Mouse (Mus musculus): Measurements from ENCODE around the gene Mgl2. TPM values are rescaled to one million over a fixed set of nuclear protein-coding genes. Genes with fewer than 3 reads are reported as not detected.
"Not testable (repeated sequence)": the region's sequence is repeated elsewhere in the genome, so short reads cannot be mapped to it uniquely, and the experiment has no call there.

The Mgl2 gene
- total RNA-seq, 2 experiments from 2014 or later = 0.69 to 1.0 TPM

GRCm38 (mm10) chr11:70169471-70169870 lies 39.3 kb downstream of the Mgl2 start:
- DNase-seq; intact Hi-C loops (cut with DNase I): not testable (repeated sequence)

- intact Hi-C loops (cut with DNase I) = loop anchor here (5.0 kb wide), 1 partner anchor 42 kb away; the partner anchor contains the start of gene Slc16a11
- no peak for DNase-seq
Measured at GRCm38 (mm10) chr11:70170291-70170690, 40.2 kb downstream of the Mgl2 start.

- intact Hi-C loops (cut with DNase I) = loop anchor here (5.0 kb wide), 1 partner anchor 41 kb away; the partner anchor contains the start of gene Slc16a11
- no peak for DNase-seq
Measured at GRCm38 (mm10) chr11:70171181-70171580, 41.1 kb downstream of the Mgl2 start.

GRCm38 (mm10) chr11:70171847-70172246 lies 41.7 kb downstream of the Mgl2 start:
- intact Hi-C loops (cut with DNase I) = loop anchor here (5.0 kb wide), 1 partner anchor 40 kb away; the partner anchor contains the start of gene Slc16a11
- peak in 1 of 2 experiments; percentile 39 for DNase-seq

- no peak for DNase-seq
- intact Hi-C loops (cut with DNase I) = loop anchor here (5.0 kb wide), 1 partner anchor 40 kb away; the partner anchor contains the start of gene Slc16a11
Measured at GRCm38 (mm10) chr11:70172298-70172697, 42.2 kb downstream of the Mgl2 start.

- no peak for DNase-seq
- intact Hi-C loops (cut with DNase I) = loop anchor here (5.0 kb wide), 1 partner anchor 38 kb away; the partner anchor contains the start of gene Slc16a11
Measured at GRCm38 (mm10) chr11:70174491-70174890, 44.4 kb downstream of the Mgl2 start.

GRCm38 (mm10) chr11:70177647-70178046 lies 47.5 kb downstream of the Mgl2 start:
- intact Hi-C loops (cut with DNase I) = no loop called here
- DNase-seq = peak in 1 of 2 experiments; percentile 11

- intact Hi-C loops (cut with DNase I) = no loop called here
- DNase-seq = no peak
Measured at GRCm38 (mm10) chr11:70178311-70178710, 48.2 kb downstream of the Mgl2 start.

- DNase-seq = no peak
- intact Hi-C loops (cut with DNase I) = loop anchor here (1.0 kb wide), 1 partner anchor 104 kb away; no protein-coding TSS in a partner anchor
Measured at GRCm38 (mm10) chr11:70178756-70179155, 48.6 kb downstream of the Mgl2 start.

GRCm38 (mm10) chr11:70179401-70179800 lies 49.3 kb downstream of the Mgl2 start:
- intact Hi-C loops (cut with DNase I) = loop anchor here (1.0 kb wide), 1 partner anchor 105 kb away; no protein-coding TSS in a partner anchor
- DNase-seq = peak; percentile 16 to 37

- intact Hi-C loops (cut with DNase I) = no loop called here
- no peak for DNase-seq
Measured at GRCm38 (mm10) chr11:70180496-70180895, 50.4 kb downstream of the Mgl2 start.

- no peak for DNase-seq
- intact Hi-C loops (cut with DNase I) = no loop called here
Measured at GRCm38 (mm10) chr11:70185120-70185519, 55.0 kb downstream of the Mgl2 start.

Other genes with a start within 250 kb of the Mgl2 start
- gene Kctd11, start 248.9 kb upstream of the Mgl2 start, total RNA-seq (2021) = 1 to 10 TPM; 3.0 to 3.5 TPM
- 1 to 10 TPM; 2.7 to 3.0 TPM for gene Acap1, start 234.8 kb upstream of the Mgl2 start, total RNA-seq (2021)
- gene 2810408A11Rik, start 229.3 kb upstream of the Mgl2 start, total RNA-seq (2021) = 1 to 10 TPM; 2.1 to 2.7 TPM
- gene Neurl4, start 229.3 kb upstream of the Mgl2 start, total RNA-seq (2021) = 10 to 100 TPM; 39.2 to 39.9 TPM
- 10 to 100 TPM; 29.4 to 30.5 TPM for gene Gps2, start 216.4 kb upstream of the Mgl2 start, total RNA-seq (2021)
- 100 to 1,000 TPM; 488 to 490 TPM for gene Eif5a, start 208.4 kb upstream of the Mgl2 start, total RNA-seq (2021)
- gene Ybx2, start 194.5 kb upstream of the Mgl2 start, total RNA-seq (2021) = 10 to 100 TPM; 22.7 to 25.7 TPM
- gene Slc2a4, start 182.1 kb upstream of the Mgl2 start, total RNA-seq (2021) = 100 to 1,000 TPM; 135 to 144 TPM
- gene Cldn7, start 165.6 kb upstream of the Mgl2 start, total RNA-seq (2021) = not detected
- 100 to 1,000 TPM; 144 to 159 TPM for gene Ctdnep1, start 149.2 kb upstream of the Mgl2 start, total RNA-seq (2021)
- gene Elp5, start 147.8 kb upstream of the Mgl2 start, total RNA-seq (2021) = 10 to 100 TPM; 60.7 to 64.6 TPM
- gene Gabarap, start 139.2 kb upstream of the Mgl2 start, total RNA-seq (2021) = 100 to 1,000 TPM; 275 to 295 TPM
- 10 to 100 TPM; 23.1 to 27.7 TPM for gene Phf23, start 134.6 kb upstream of the Mgl2 start, total RNA-seq (2021)
- 10 to 100 TPM in 1 of 2 experiments, 1 to 10 TPM in 1; 8.6 to 11.8 TPM for gene Dvl2, start 129.7 kb upstream of the Mgl2 start, total RNA-seq (2021)
- gene Acadvl, start 114.9 kb upstream of the Mgl2 start, total RNA-seq (2021) = 1,000 to 10,000 TPM; 1,260 to 1,282 TPM
- 10 to 100 TPM; 11.5 to 12.0 TPM for gene Dlg4, start 113.4 kb upstream of the Mgl2 start, total RNA-seq (2021)
- under 1 TPM in 1 of 2 experiments, not detected in 1; 0.22 TPM for gene Asgr1, start 76.2 kb upstream of the Mgl2 start, total RNA-seq (2021)
- not detected for gene Asgr2, start 37.7 kb upstream of the Mgl2 start, total RNA-seq (2021)
- gene Clec10a, start 25.9 kb downstream of the Mgl2 start, total RNA-seq (2021) = 1 to 10 TPM in 1 of 2 experiments, under 1 TPM in 1; 0.82 to 1.0 TPM
- under 1 TPM; 0.20 to 0.91 TPM for gene Slc16a11, start 82.4 kb downstream of the Mgl2 start, total RNA-seq (2021)
- 1 to 10 TPM; 5.2 to 6.8 TPM for gene Slc16a13, start 90.7 kb downstream of the Mgl2 start, total RNA-seq (2021)
- 10 to 100 TPM; 54.7 to 55.5 TPM for gene Bcl6b, start 99.5 kb downstream of the Mgl2 start, total RNA-seq (2021)
- 10 to 100 TPM; 54.8 to 60.8 TPM for gene 0610010K14Rik, start 107.6 kb downstream of the Mgl2 start, total RNA-seq (2021)
- 1 to 10 TPM; 3.3 to 3.4 TPM for gene Gm21988, start 109.5 kb downstream of the Mgl2 start, total RNA-seq (2021)
- gene Rnasek, start 109.5 kb downstream of the Mgl2 start, total RNA-seq (2021) = 100 to 1,000 TPM in 1 of 2 experiments, 10 to 100 TPM in 1; 96.4 to 102 TPM
- gene Alox12, start 125.0 kb downstream of the Mgl2 start, total RNA-seq (2021) = 1 to 10 TPM; 3.4 to 5.2 TPM
- not detected for gene Alox12e, start 192.3 kb downstream of the Mgl2 start, total RNA-seq (2021)
- 1 to 10 TPM in 1 of 2 experiments, under 1 TPM in 1; 0.34 to 3.2 TPM for gene Alox15, start 221.7 kb downstream of the Mgl2 start, total RNA-seq (2021)

Data from heart, postnatal 10 days (tissue).